Mouse (Mus musculus) erythroid progenitor cell, adult 5-6 weeks (primary cell): Measurements from ENCODE around the gene Psen2. TPM values are rescaled to one million over a fixed set of nuclear protein-coding genes. Genes with fewer than 3 reads are reported as not detected.

ENCODE experiments used
- ATAC-seq: replicated peaks from 2 replicates; pipeline ENCODE4 v1.8.0; 2016; ENCODE audit warnings: moderate number of reproducible peaks, mild to moderate bottlenecking, moderate TSS enrichment, inconsistent platforms; ENCODE audit not compliant: poor library complexity, low FRiP score, severe bottlenecking
- total RNA-seq, 2 experiments: library from RNA; stranded (forward) in 1 of 2; stranded (reverse) in 1 of 2; fragments of 150-400 nt in 1 of 2; fragments of 186-747, 209-891 nt in 1 of 2; gene quantifications; 2 replicates each; pipeline versions ENCODE4 v1.2.3 to v1.2.4; 2015 to 2017; ENCODE audit warnings: low replicate concordance in 2 of 2

Gene Psen2
- total RNA-seq, 2 experiments from 2014 or later, result 4.2 to 5.9 TPM

- no peak for ATAC-seq
These were observed 11.8 kb downstream of the Psen2 start for GRCm38 (mm10) chr1:180251176-180252048.

- no peak for ATAC-seq
These were observed 12.8 kb downstream of the Psen2 start for GRCm38 (mm10) chr1:180250441-180250830.

GRCm38 (mm10) chr1:180249666-180250440 lies 13.4 kb downstream of the Psen2 start:
- ATAC-seq, result peak; percentile 43; the same call in 1 of the 2 replicates

- ATAC-seq, result no peak
These were observed 14.6 kb downstream of the Psen2 start for GRCm38 (mm10) chr1:180248593-180249146.

GRCm38 (mm10) chr1:180247901-180248300 lies 15.3 kb downstream of the Psen2 start:
- ATAC-seq, result 0 out of 2 replicates have a peak, but pooled peaks have one; percentile 31

- ATAC-seq, result no peak
These were observed 17.3 kb downstream of the Psen2 start for GRCm38 (mm10) chr1:180245741-180246507.

- ATAC-seq, result no peak
These were observed 31.5 kb downstream of the Psen2 start for GRCm38 (mm10) chr1:180231729-180232128.

- ATAC-seq, result no peak
These were observed 32.7 kb downstream of the Psen2 start for GRCm38 (mm10) chr1:180230580-180230979.

GRCm38 (mm10) chr1:180229906-180230305 lies 33.3 kb downstream of the Psen2 start:
- ATAC-seq, result no peak

- no peak for ATAC-seq
These were observed 34.4 kb downstream of the Psen2 start for GRCm38 (mm10) chr1:180228854-180229253.

GRCm38 (mm10) chr1:180226766-180227165 lies 36.5 kb downstream of the Psen2 start:
- ATAC-seq, result no peak

- peak; percentile 82 for ATAC-seq
These were observed 37.0 kb downstream of the Psen2 start for GRCm38 (mm10) chr1:180226221-180226713.

- ATAC-seq, result peak; percentile 93
These were observed 37.6 kb downstream of the Psen2 start for GRCm38 (mm10) chr1:180225500-180226220.

GRCm38 (mm10) chr1:180222007-180222406 lies 41.2 kb downstream of the Psen2 start:
- no peak for ATAC-seq

- ATAC-seq, result no peak
These were observed 42.3 kb downstream of the Psen2 start for GRCm38 (mm10) chr1:180220791-180221542.

- no peak for ATAC-seq
These were observed 46.5 kb downstream of the Psen2 start for GRCm38 (mm10) chr1:180216541-180217276.

GRCm38 (mm10) chr1:180215044-180215443 lies 48.2 kb downstream of the Psen2 start:
- ATAC-seq, result peak; percentile 92

- ATAC-seq, result no peak
These were observed 50.3 kb downstream of the Psen2 start for GRCm38 (mm10) chr1:180212911-180213310.
